Mouse (Mus musculus) heart, adult 2 months (tissue): ENCODE measurements at regions not wholly inside any gene's neighbourhood (a gene's known extent, or its start where the extent isn't known, plus 50 kb on each side); places are given as distances from the start of the nearest gene placed in this dataset.

ENCODE experiments used
- DNase-seq, 2 experiments: peaks; one replicate each; pipeline ENCODE4 v3.0.0; 2021
- H3K27ac ChIP-seq: fragments of 200-600 bp; 2 replicates; pipeline ENCODE4 v1.8.1; 2022
- H3K27me3 ChIP-seq: fragments of 200-500 bp; 2 replicates; pipeline ENCODE4 v1.6.1; 2012; ENCODE audit warnings: mild to moderate bottlenecking, low read length, inconsistent platforms, mixed read lengths; ENCODE audit not compliant: control insufficient read depth, insufficient read depth
- H3K36me3 ChIP-seq: fragments of 200-500 bp; 2 replicates; pipeline ENCODE4 v1.6.1; 2012; ENCODE audit warnings: low read length, inconsistent platforms; ENCODE audit not compliant: control insufficient read depth, insufficient read depth
- H3K4me1 ChIP-seq: fragments of 200-500 bp; 2 replicates; pipeline ENCODE4 v1.6.1; 2011; ENCODE audit warnings: low read length; ENCODE audit not compliant: control insufficient read depth, insufficient read depth
- H3K4me3 ChIP-seq: fragments of 200-600 bp; 2 replicates; pipeline ENCODE4 v1.8.1; 2022
- H3K79me2 ChIP-seq: fragments of 200-500 bp; replicated peaks from 2 replicates; pipeline ENCODE4 v1.6.1; 2012; ENCODE audit warnings: mild to moderate bottlenecking, inconsistent platforms, low read length, moderate library complexity, mixed read lengths; ENCODE audit not compliant: control insufficient read depth, insufficient read depth
- H3K9ac ChIP-seq: fragments of 200-500 bp; 2 replicates; pipeline ENCODE4 v1.6.1; 2012; ENCODE audit warnings: low read depth, mild to moderate bottlenecking, control low read depth, inconsistent platforms, low read length, mixed read lengths
- CTCF ChIP-seq: fragments of 200-600 bp; IDR thresholded peaks from 2 replicates; pipeline ENCODE4 v1.8.1; 2022; ENCODE audit warnings: antibody characterized with exemption, mild to moderate bottlenecking, moderate library complexity
- EP300 ChIP-seq: fragments of 200-500 bp; IDR thresholded peaks from 2 replicates; pipeline ENCODE4 v1.6.1; 2011; ENCODE audit warnings: low read depth, low read length, control low read depth; ENCODE audit not compliant: insufficient read depth
- POLR2A ChIP-seq: fragments of 200-500 bp; IDR thresholded peaks from 2 replicates; pipeline ENCODE4 v1.6.1; 2011; ENCODE audit warnings: mild to moderate bottlenecking, low read depth, low read length, control low read depth; ENCODE audit not compliant: insufficient read depth
- WGBS: fragments of 180-500 bp; shearing (Covaris S2); methylation state at CpG from one replicate; pipeline ENCODE4 v1.1.7; 2018; 5-methylcytosine and 5-hydroxymethylcytosine counted together
- intact Hi-C: fragments of 180-260 bp; cut with DNase I; formaldehyde crosslinking; loops from one replicate; pipeline ENCODE4 v1.15.1; 2025

GRCm38 (mm10) chr13:97847561-97847960 is 87.1 kb upstream of the Gm10260 start:
- no peak for TF ChIP-seq CTCF
- TF ChIP-seq POLR2A, result no peak
- TF ChIP-seq EP300, result no peak
- Histone ChIP-seq H3K9ac (no peak overlapping the region), H3K36me3 (no peaks in the 10 kb centered on the region), H3K79me2 (no peaks in the 10 kb centered on the region), H3K4me3 (no peak overlapping the region), H3K4me1 (no peaks in the 10 kb centered on the region), H3K27me3 (no peaks in the 10 kb centered on the region), H3K27ac (peak overlapping the region; percentile 58)
- no peak for DNase-seq
- intact Hi-C loops, result no loop called here
- WGBS, result 89% methylated on average over 6 of the region's 6 CpGs

DNA sequence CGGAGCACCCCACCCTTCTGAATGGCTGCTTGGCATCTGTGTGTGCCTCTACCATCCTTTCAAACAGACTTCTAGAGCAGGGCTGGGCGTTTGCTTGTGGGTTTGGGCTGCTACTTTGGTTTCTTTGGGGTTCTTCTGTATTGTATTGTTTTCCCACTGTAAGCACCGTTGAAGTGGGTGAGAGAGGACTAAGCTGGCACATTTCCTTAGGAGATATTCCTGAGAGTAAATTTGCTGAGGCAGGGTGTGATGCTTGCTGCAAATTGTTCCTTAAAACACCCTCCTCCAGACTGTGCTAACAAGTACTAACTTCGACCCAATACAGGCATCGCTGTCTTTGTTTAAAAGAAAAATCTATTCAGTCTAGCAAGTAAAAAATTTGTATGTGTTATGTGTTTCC is 84.7 kb upstream of the Gm10260 start:
- Histone ChIP-seq H3K79me2 (no peaks in the 10 kb centered on the region), H3K36me3 (no peaks in the 10 kb centered on the region), H3K27ac (no peak overlapping the region), H3K4me3 (no peak overlapping the region), H3K4me1 (no peaks in the 10 kb centered on the region), H3K27me3 (0 out of 2 replicates have a peak, but pooled peaks cover 1% of the 10 kb centered on the region), H3K9ac (no peak overlapping the region)
- 92% methylated on average over 5 of the region's 5 CpGs for WGBS
- no peak for DNase-seq
- TF ChIP-seq POLR2A (no peak), EP300 (no peak), CTCF (no peak)
- intact Hi-C loops, result no loop called here

GRCm38 (mm10) chr13:97842801-97843200 is 82.4 kb upstream of the Gm10260 start:
- no peaks in the 10 kb centered on the region for H3K79me2 ChIP-seq
- H3K4me1 ChIP-seq, result no peaks in the 10 kb centered on the region
- no peak overlapping the region for H3K27ac ChIP-seq
- H3K36me3 ChIP-seq, result no peaks in the 10 kb centered on the region
- 13% methylated on average over 5 of the region's 5 CpGs for WGBS
- no peak overlapping the region for H3K4me3 ChIP-seq
- no peak for DNase-seq
- no peak overlapping the region for H3K9ac ChIP-seq
- TF ChIP-seq EP300, result no peak
- no peak for TF ChIP-seq CTCF
- no peak for TF ChIP-seq POLR2A
- H3K27me3 ChIP-seq, result 0 out of 2 replicates have a peak, but pooled peaks cover 1% of the 10 kb centered on the region
- intact Hi-C loops, result no loop called here

- intact Hi-C loops, result no loop called here
- no peak for TF ChIP-seq CTCF
- no peak for TF ChIP-seq POLR2A
- no peak for TF ChIP-seq EP300
- H3K36me3 ChIP-seq, result no peaks in the 10 kb centered on the region
- H3K9ac ChIP-seq, result no peak overlapping the region
- H3K27ac ChIP-seq, result no peak overlapping the region
- H3K4me1 ChIP-seq, result peaks cover 2% of the 10 kb centered on the region
- H3K79me2 ChIP-seq, result no peaks in the 10 kb centered on the region
- 0 out of 2 replicates have a peak, but pooled peaks cover 1% of the 10 kb centered on the region for H3K27me3 ChIP-seq
- WGBS, result 71% methylated on average over 7 of the region's 7 CpGs
- H3K4me3 ChIP-seq, result no peak overlapping the region
- DNase-seq, result no peak
Observed at GRCm38 (mm10) chr13:97841503-97841902, 81.1 kb upstream of the Gm10260 start.

GRCm38 (mm10) chr13:97839617-97840308 is 79.3 kb upstream of the Gm10260 start:
- no peak overlapping the region for H3K4me3 ChIP-seq
- DNase-seq, result no peak
- WGBS, result 72% methylated on average over 7 of the region's 7 CpGs
- 0 out of 2 replicates have a peak, but pooled peaks cover 1% of the 10 kb centered on the region for H3K27me3 ChIP-seq
- no peaks in the 10 kb centered on the region for H3K79me2 ChIP-seq
- TF ChIP-seq POLR2A (no peak), CTCF (no peak), EP300 (no peak)
- no peak overlapping the region for H3K9ac ChIP-seq
- no peak overlapping the region for H3K27ac ChIP-seq
- intact Hi-C loops, result no loop called here
- H3K4me1 ChIP-seq, result peaks cover 2% of the 10 kb centered on the region
- no peaks in the 10 kb centered on the region for H3K36me3 ChIP-seq

GRCm38 (mm10) chr13:97837443-97838000 is 77.1 kb upstream of the Gm10260 start:
- H3K4me3 ChIP-seq, result no peak overlapping the region
- WGBS, result 13% methylated on average over 7 of the region's 7 CpGs
- H3K79me2 ChIP-seq, result no peaks in the 10 kb centered on the region
- DNase-seq, result peak in 1 of 2 experiments; percentile 25
- H3K36me3 ChIP-seq, result no peaks in the 10 kb centered on the region
- intact Hi-C loops, result no loop called here
- H3K4me1 ChIP-seq, result peaks cover 2% of the 10 kb centered on the region
- 0 out of 2 replicates have a peak, but pooled peaks cover 1% of the 10 kb centered on the region for H3K27me3 ChIP-seq
- H3K27ac ChIP-seq, result no peak overlapping the region
- H3K9ac ChIP-seq, result no peak overlapping the region
- TF ChIP-seq EP300 (no peak), CTCF (no peak), POLR2A (no peak)
